Mouse (Mus musculus) stomach, embryonic 16.5 days (tissue): ENCODE measurements around the gene Tmed6. TPM values are rescaled to one million over a fixed set of nuclear protein-coding genes. Genes with fewer than 3 reads are reported as not detected.

Source experiments
- ATAC-seq: fragments of 200-750 bp; cut with Nextera tagmentation; 2 replicates; pipeline ENCODE4 v1.8.0; 2017; ENCODE audit warnings: moderate number of reproducible peaks, moderate TSS enrichment; ENCODE audit not compliant: insufficient read depth, low FRiP score
- H3K27ac ChIP-seq: fragments of 300-500 bp; sonication (generic); 2 replicates; pipeline ENCODE4 v1.5.1; 2014; ENCODE audit warnings: low read length
- H3K27me3 ChIP-seq: fragments of 300-500 bp; sonication (generic); 2 replicates; pipeline ENCODE4 v1.6.1; 2014; ENCODE audit warnings: low read length, control low read depth, mixed read lengths; ENCODE audit not compliant: control insufficient read depth, insufficient read depth
- H3K36me3 ChIP-seq: fragments of 300-500 bp; sonication (generic); 2 replicates; pipeline ENCODE4 v1.6.1; 2014; ENCODE audit warnings: low read length; ENCODE audit not compliant: control insufficient read depth, insufficient read depth
- H3K4me1 ChIP-seq: fragments of 300-500 bp; sonication (generic); 2 replicates; pipeline ENCODE4 v1.6.1; 2014; ENCODE audit warnings: low read length, control low read depth, mixed read lengths; ENCODE audit not compliant: control insufficient read depth, insufficient read depth
- H3K4me2 ChIP-seq: fragments of 300-500 bp; sonication (generic); 2 replicates; pipeline ENCODE4 v1.6.1; 2014; ENCODE audit warnings: low read depth, low read length, mixed read lengths
- H3K4me3 ChIP-seq: fragments of 300-500 bp; sonication (generic); replicated peaks from 2 replicates; pipeline ENCODE4 v1.5.1; 2014; ENCODE audit warnings: mild to moderate bottlenecking, low read length
- H3K9ac ChIP-seq: fragments of 300-500 bp; sonication (generic); 2 replicates; pipeline ENCODE4 v1.6.1; 2014; ENCODE audit warnings: low read length
- H3K9me3 ChIP-seq: fragments of 300-500 bp; sonication (generic); replicated peaks from 2 replicates; pipeline ENCODE4 v1.6.1; 2016; ENCODE audit warnings: low read length, control low read depth; ENCODE audit not compliant: control insufficient read depth
- WGBS: fragments of 180-500 bp; shearing (Covaris S2); extraction: QIAGEN DNeasy Blood & Tissue Kit; methylation state at CpG from one replicate; pipeline ENCODE4 v1.1.7; 2014; 5-methylcytosine and 5-hydroxymethylcytosine counted together
- microRNA-seq: library from miRNA; unstranded; fragments of <30 nt; microRNA quantifications from one replicate; pipeline ENCODE4, GENCODE M21; 2016
- polyA plus RNA-seq: library from polyadenylated mRNA; unstranded; fragments of >200 nt; fragmentation: Nextera tagmentation; extraction: Ambion mirVana; gene quantifications from 2 replicates; pipeline ENCODE4 v1.2.1, GENCODE M21; 2015

Gene Tmed6
- polyA plus RNA-seq, 1 experiment from 2014 or later = 82.3 TPM

DNA sequence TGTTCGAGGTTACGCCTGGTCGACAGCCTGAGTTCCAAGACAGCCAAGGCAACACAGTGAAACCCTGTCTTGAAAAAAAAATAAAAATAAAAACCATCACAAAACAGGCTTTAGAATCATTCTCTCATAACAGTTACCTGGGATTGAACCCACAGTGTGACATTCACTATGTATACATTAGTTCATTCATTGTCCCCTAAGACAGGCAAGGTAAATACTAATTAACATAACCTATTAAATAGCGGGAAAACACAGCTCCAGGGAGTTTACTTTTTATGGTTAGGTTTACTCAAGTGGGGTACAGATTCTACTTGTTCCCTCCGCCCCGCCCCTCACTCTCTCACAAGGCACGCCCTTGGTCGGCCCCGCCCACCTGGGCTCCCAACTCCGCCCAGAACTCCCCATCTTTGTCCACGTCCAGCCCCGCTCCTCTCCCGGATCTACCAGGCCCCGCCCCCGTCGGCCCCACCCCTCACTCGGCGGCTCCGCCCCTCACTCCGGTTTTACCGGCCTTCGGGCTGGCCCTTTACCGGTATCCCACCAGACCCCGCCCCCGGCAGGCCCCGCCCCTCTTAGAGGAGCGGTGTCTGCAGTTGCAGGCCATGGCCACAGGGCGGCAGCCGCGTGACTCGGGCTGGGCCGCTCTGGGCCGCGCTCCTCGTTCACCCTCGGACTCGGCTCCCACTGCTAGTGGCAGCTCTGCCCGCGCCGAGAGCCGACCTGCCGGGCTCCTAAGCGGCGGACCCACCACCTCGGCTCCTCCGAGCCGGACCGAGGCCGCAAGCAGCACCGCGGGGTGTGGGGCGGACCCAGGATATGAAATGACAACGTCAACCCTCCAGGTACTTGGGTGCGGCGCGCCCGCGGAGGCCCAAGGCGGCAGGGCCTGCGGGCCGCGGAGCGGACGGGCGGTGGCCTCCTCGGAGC is 34.5 kb downstream of the Tmed6 start, which contains the start of gene Vps4a:
TSS of gene Vps4a (plus strand) at position 573 of the 927 bp plus-strand sequence.
- peak within 1 kb of the TSS; percentile 84 for H3K27ac ChIP-seq
- no peaks in the 10 kb centered on the region for H3K27me3 ChIP-seq
- peak; percentile 95 for ATAC-seq
- WGBS = 5% methylated on average over 66 of the region's 66 CpGs
- H3K4me3 ChIP-seq = peak within 1 kb of the TSS; percentile 95
- H3K9me3 ChIP-seq = no peaks in the 10 kb centered on the region
- H3K4me1 ChIP-seq = peaks cover 14% of the 10 kb centered on the region
- peak within 1 kb of the TSS; percentile 97 for H3K9ac ChIP-seq
- peak within 1 kb of the TSS; percentile 70 for H3K4me2 ChIP-seq
- H3K36me3 ChIP-seq = no peaks in the 10 kb centered on the region

DNA sequence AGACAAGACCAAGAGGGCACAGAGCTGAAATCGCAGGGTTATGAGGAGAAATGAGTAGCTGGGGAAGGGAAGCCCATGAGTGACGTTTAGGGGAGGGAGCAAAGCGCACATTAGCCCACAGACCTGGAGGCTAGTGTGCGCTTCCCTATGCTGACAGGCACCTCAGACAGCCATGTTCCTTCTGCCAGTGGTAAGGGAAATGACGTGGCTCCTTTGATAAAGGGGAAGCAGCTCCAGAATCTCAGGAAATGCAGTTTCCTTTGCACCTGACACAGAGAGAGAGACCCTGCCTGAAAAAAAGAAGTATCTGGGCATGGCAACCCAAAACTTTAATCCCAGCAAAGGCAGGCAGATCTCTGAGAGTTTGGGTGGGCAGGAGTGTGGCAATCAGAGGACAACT is 35.4 kb downstream of the Tmed6 start:
- Histone ChIP-seq H3K36me3 (no peaks in the 10 kb centered on the region), H3K9ac (no peak overlapping the region), H3K4me2 (no peak overlapping the region), H3K4me1 (peaks cover 14% of the 10 kb centered on the region), H3K4me3 (no peak overlapping the region), H3K9me3 (no peaks in the 10 kb centered on the region), H3K27ac (no peak overlapping the region), H3K27me3 (no peaks in the 10 kb centered on the region)
- ATAC-seq = no peak
- 67% methylated on average over 5 of the region's 5 CpGs for WGBS

- Histone ChIP-seq H3K4me2 (no peak overlapping the region), H3K4me1 (peaks cover 14% of the 10 kb centered on the region), H3K36me3 (no peaks in the 10 kb centered on the region), H3K9ac (no peak overlapping the region), H3K9me3 (no peaks in the 10 kb centered on the region), H3K4me3 (no peak overlapping the region), H3K27me3 (no peaks in the 10 kb centered on the region), H3K27ac (no peak overlapping the region)
- WGBS = 73% methylated on average over 3 of the region's 3 CpGs
- no peak for ATAC-seq
Observed at GRCm38 (mm10) chr8:107029310-107029709, 36.1 kb downstream of the Tmed6 start.

- no peaks in the 10 kb centered on the region for H3K36me3 ChIP-seq
- H3K27me3 ChIP-seq = no peaks in the 10 kb centered on the region
- WGBS = 87% methylated on average over 8 of the region's 8 CpGs
- no peak overlapping the region for H3K9ac ChIP-seq
- ATAC-seq = no peak
- H3K4me2 ChIP-seq = no peak overlapping the region
- H3K4me3 ChIP-seq = no peak overlapping the region
- H3K4me1 ChIP-seq = no peaks in the 10 kb centered on the region
- H3K9me3 ChIP-seq = no peaks in the 10 kb centered on the region
- H3K27ac ChIP-seq = no peak overlapping the region
Observed at GRCm38 (mm10) chr8:107023479-107023878, 42.0 kb downstream of the Tmed6 start.

DNA sequence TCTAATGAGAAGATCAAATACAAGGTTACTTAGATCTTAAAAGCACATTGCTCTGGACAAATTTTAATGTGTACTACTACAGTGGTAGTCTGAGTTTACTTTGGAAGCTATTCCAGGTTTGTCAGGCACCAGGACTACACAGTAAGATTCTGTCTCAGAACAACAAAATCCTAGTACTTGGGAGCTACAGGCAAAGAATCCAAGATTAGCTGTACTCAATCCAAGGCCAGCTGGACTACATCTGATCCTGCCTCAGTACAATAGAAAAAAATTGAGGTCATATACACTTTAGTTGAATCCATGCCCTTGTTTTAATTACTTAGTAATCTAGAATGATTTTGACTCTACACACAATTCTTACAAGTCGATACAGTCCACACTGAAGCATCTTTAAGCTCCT is 50.5 kb downstream of the Tmed6 start:
- Histone ChIP-seq H3K27ac (no peak overlapping the region), H3K4me1 (no peaks in the 10 kb centered on the region), H3K4me2 (no peak overlapping the region), H3K4me3 (no peak overlapping the region), H3K36me3 (0 out of 2 replicates have a peak, but pooled peaks cover under 1% of the 10 kb centered on the region), H3K9me3 (no peaks in the 10 kb centered on the region), H3K27me3 (no peaks in the 10 kb centered on the region), H3K9ac (no peak overlapping the region)
- no peak for ATAC-seq
- 83% methylated on average over 1 of the region's 1 CpGs for WGBS

DNA sequence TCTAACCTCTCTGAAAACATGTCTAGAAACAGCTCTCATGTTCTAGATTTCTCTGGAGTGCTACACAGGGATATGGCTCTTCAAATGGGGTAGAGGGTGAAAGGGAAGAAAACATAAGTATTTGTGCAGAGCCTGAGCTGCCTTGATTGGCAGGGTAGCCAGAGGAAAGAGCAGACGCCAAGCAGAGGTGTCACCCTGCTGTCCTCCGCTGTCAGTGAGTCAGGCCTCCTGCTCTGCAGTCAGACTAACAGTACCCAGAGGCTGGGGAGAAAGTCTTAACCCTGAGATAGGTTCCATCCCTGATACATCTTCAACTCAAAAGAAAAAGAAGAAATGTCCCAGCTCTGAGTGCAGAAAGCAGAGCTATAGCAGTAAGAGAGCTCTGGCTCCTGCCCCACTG is 52.8 kb downstream of the Tmed6 start:
- no peak overlapping the region for H3K27ac ChIP-seq
- H3K4me2 ChIP-seq = no peak overlapping the region
- no peak for ATAC-seq
- peaks cover 4% of the 10 kb centered on the region; the same call in 1 of the 2 replicates for H3K36me3 ChIP-seq
- H3K4me1 ChIP-seq = no peaks in the 10 kb centered on the region
- WGBS = 88% methylated on average over 2 of the region's 2 CpGs
- H3K4me3 ChIP-seq = no peak overlapping the region
- H3K9ac ChIP-seq = no peak overlapping the region
- no peaks in the 10 kb centered on the region for H3K27me3 ChIP-seq
- H3K9me3 ChIP-seq = no peaks in the 10 kb centered on the region

Small RNA genes within 50 kb of the gene (microRNA-seq; reads per million reads assigned to microRNA genes)
- gene Mir7075 = 0.50 reads per million

Other genes starting within 250 kb of the Tmed6 start
- gene Has3, start 195.4 kb downstream of the Tmed6 start, polyA plus RNA-seq = 0.81 and 0.96 TPM in 2 replicates
- 58.2 and 59.1 TPM in 2 replicates for gene Utp4, start 172.0 kb downstream of the Tmed6 start, polyA plus RNA-seq
- 8.7 and 11.8 TPM in 2 replicates for gene Sntb2, start 129.9 kb downstream of the Tmed6 start, polyA plus RNA-seq
- gene Vps4a, start 34.4 kb downstream of the Tmed6 start, polyA plus RNA-seq = 60.6 and 62.1 TPM in 2 replicates
- gene Pdf, start 17.0 kb downstream of the Tmed6 start, polyA plus RNA-seq = 35.3 and 35.7 TPM in 2 replicates
- gene Cog8, start 9.0 kb downstream of the Tmed6 start, polyA plus RNA-seq = 24.8 and 27.1 TPM in 2 replicates
- gene Nip7, start 8.8 kb downstream of the Tmed6 start, polyA plus RNA-seq = 63.5 and 79.8 TPM in 2 replicates
- 13.1 and 14.0 TPM in 2 replicates for gene Terf2, start 30.9 kb upstream of the Tmed6 start, polyA plus RNA-seq
- gene Cyb5b, start 85.0 kb upstream of the Tmed6 start, polyA plus RNA-seq = 104 and 106 TPM in 2 replicates
- gene Nfat5, start 227.8 kb upstream of the Tmed6 start, polyA plus RNA-seq = 9.0 and 11.7 TPM in 2 replicates